Mouse (Mus musculus) hindbrain, embryonic 14.5 days (tissue): Measurements from ENCODE around the gene Gng12. TPM values are rescaled to one million over a fixed set of nuclear protein-coding genes. Genes with fewer than 3 reads are reported as not detected.
A peak's percentile ranks its signal among the peaks of the same experiment; 100 is the strongest.
"Not testable (repeated sequence)": the region's sequence is repeated elsewhere in the genome, so short reads cannot be mapped to it uniquely, and the experiment has no call there.

Experiments used
- ATAC-seq: fragments of 200-750 bp; cut with Nextera tagmentation; 2 replicates; pipeline ENCODE4 v1.8.0; 2017; ENCODE audit warnings: moderate number of reproducible peaks, mild to moderate bottlenecking, moderate TSS enrichment, moderate library complexity; ENCODE audit not compliant: low FRiP score
- DNase-seq: peaks from one replicate; pipeline ENCODE4 v3.0.0-alpha.2; 2015; ENCODE audit warnings: low spot score
- H3K27ac ChIP-seq: fragments of 300-500 bp; sonication (generic); 2 replicates; pipeline ENCODE4 v1.5.1; 2014; ENCODE audit warnings: mild to moderate bottlenecking, moderate library complexity
- H3K27me3 ChIP-seq: fragments of 300-500 bp; sonication (generic); 2 replicates; pipeline ENCODE4 v1.6.1; 2014; ENCODE audit warnings: mild to moderate bottlenecking, low read length, mixed read lengths; ENCODE audit not compliant: control insufficient read depth, insufficient read depth
- H3K36me3 ChIP-seq: fragments of 300-500 bp; sonication (generic); replicated peaks from 2 replicates; pipeline ENCODE4 v1.6.1; 2014; ENCODE audit not compliant: control insufficient read depth, insufficient read depth
- H3K4me1 ChIP-seq: fragments of 300-500 bp; sonication (generic); replicated peaks from 2 replicates; pipeline ENCODE4 v1.6.1; 2014; ENCODE audit warnings: antibody characterized with exemption, low read length, mixed read lengths; ENCODE audit not compliant: control insufficient read depth, insufficient read depth
- H3K4me2 ChIP-seq: fragments of 300-500 bp; sonication (generic); replicated peaks from 2 replicates; pipeline ENCODE4 v1.6.1; 2014; ENCODE audit warnings: mild to moderate bottlenecking, moderate library complexity
- H3K4me3 ChIP-seq: fragments of 300-500 bp; sonication (generic); replicated peaks from 2 replicates; pipeline ENCODE4 v1.5.1; 2014; ENCODE audit warnings: mild to moderate bottlenecking, low read length
- H3K9ac ChIP-seq: fragments of 300-500 bp; sonication (generic); 2 replicates; pipeline ENCODE4 v1.6.1; 2014
- H3K9me3 ChIP-seq: fragments of 300-500 bp; sonication (generic); 2 replicates; pipeline ENCODE4 v1.6.1; 2016; ENCODE audit warnings: low read length; ENCODE audit not compliant: control insufficient read depth
- WGBS: fragments of 180-500 bp; shearing (Covaris S2); extraction: QIAGEN DNeasy Blood & Tissue Kit; methylation state at CpG from one replicate; pipeline ENCODE4 v1.1.7; 2014; 5-methylcytosine and 5-hydroxymethylcytosine counted together
- polyA plus RNA-seq: library from polyadenylated mRNA; unstranded; fragments of >200 nt; fragmentation: Nextera tagmentation; extraction: Ambion mirVana; gene quantifications from 2 replicates; pipeline ENCODE4 v1.2.1, GENCODE M21; 2014

Gene Gng12
- 71.2 and 83.5 TPM in 2 replicates for polyA plus RNA-seq

GRCm38 (mm10) chr6:66896119-66896920 is at the start of gene Gng12:
Gene Gng12, plus strand, starts transcription at chr6:66896397.
- ATAC-seq: peak; percentile 92
- Histone ChIP-seq H3K4me1 (no peaks in the 10 kb centered on the region), H3K36me3 (no peaks in the 10 kb centered on the region), H3K9me3 (no peaks in the 10 kb centered on the region), H3K27ac (peak within 1 kb of the TSS; percentile 43), H3K4me2 (peak within 1 kb of the TSS; percentile 87), H3K27me3 (no peaks in the 10 kb centered on the region), H3K9ac (peak within 1 kb of the TSS; percentile 75), H3K4me3 (peak within 1 kb of the TSS; percentile 91)
- WGBS: 1% methylated on average over 85 of the region's 98 CpGs
- DNase-seq: peak; percentile 54

- ATAC-seq (no peak), DNase-seq (no peak)
- H3K4me3 ChIP-seq: no peak overlapping the region
- H3K27ac ChIP-seq: no peak overlapping the region
- no peaks in the 10 kb centered on the region for H3K4me1 ChIP-seq
- H3K9ac ChIP-seq: no peak overlapping the region
- no peaks in the 10 kb centered on the region for H3K9me3 ChIP-seq
- H3K4me2 ChIP-seq: no peak overlapping the region
- no peaks in the 10 kb centered on the region for H3K36me3 ChIP-seq
- H3K27me3 ChIP-seq: no peaks in the 10 kb centered on the region
- 52% methylated on average over 4 of the region's 4 CpGs for WGBS
Observed at GRCm38 (mm10) chr6:66848936-66849335, 47.3 kb upstream of the Gng12 start.

GRCm38 (mm10) chr6:66856236-66856635 is 40.0 kb upstream of the Gng12 start:
- no peak overlapping the region for H3K9ac ChIP-seq
- DNase-seq (no peak), ATAC-seq (no peak)
- H3K27me3 ChIP-seq: no peaks in the 10 kb centered on the region
- H3K27ac ChIP-seq: no peak overlapping the region
- no peaks in the 10 kb centered on the region for H3K9me3 ChIP-seq
- H3K4me2 ChIP-seq: no peak overlapping the region
- H3K36me3 ChIP-seq: no peaks in the 10 kb centered on the region
- no peaks in the 10 kb centered on the region for H3K4me1 ChIP-seq
- H3K4me3 ChIP-seq: no peak overlapping the region

GRCm38 (mm10) chr6:66858356-66858755 is 37.8 kb upstream of the Gng12 start:
- Histone ChIP-seq H3K27me3 (no peaks in the 10 kb centered on the region), H3K9me3 (no peaks in the 10 kb centered on the region), H3K36me3 (no peaks in the 10 kb centered on the region), H3K4me1 (no peaks in the 10 kb centered on the region), H3K4me3 (no peak overlapping the region), H3K4me2 (no peak overlapping the region), H3K9ac (no peak overlapping the region), H3K27ac (no peak overlapping the region)
- WGBS: 82% methylated on average over 1 of the region's 1 CpGs
- ATAC-seq: no peak
- no peak for DNase-seq

- H3K36me3 ChIP-seq: no peaks in the 10 kb centered on the region
- H3K4me2 ChIP-seq: no peak overlapping the region
- no peaks in the 10 kb centered on the region for H3K27me3 ChIP-seq
- no peaks in the 10 kb centered on the region for H3K4me1 ChIP-seq
- no peak for ATAC-seq
- no peak overlapping the region for H3K9ac ChIP-seq
- no peak overlapping the region for H3K27ac ChIP-seq
- no peaks in the 10 kb centered on the region for H3K9me3 ChIP-seq
- H3K4me3 ChIP-seq: no peak overlapping the region
- no peak for DNase-seq
Observed at GRCm38 (mm10) chr6:66859391-66859790, 36.8 kb upstream of the Gng12 start.

GRCm38 (mm10) chr6:66864463-66864862 is 31.7 kb upstream of the Gng12 start:
- ATAC-seq (no peak), DNase-seq (no peak)
- WGBS: 81% methylated on average over 2 of the region's 2 CpGs
- H3K27me3 ChIP-seq: no peaks in the 10 kb centered on the region
- H3K4me3 ChIP-seq: no peak overlapping the region
- H3K27ac ChIP-seq: no peak overlapping the region
- no peaks in the 10 kb centered on the region for H3K36me3 ChIP-seq
- no peaks in the 10 kb centered on the region for H3K4me1 ChIP-seq
- no peak overlapping the region for H3K9ac ChIP-seq
- H3K4me2 ChIP-seq: no peak overlapping the region
- H3K9me3 ChIP-seq: no peaks in the 10 kb centered on the region

- ATAC-seq (no peak), DNase-seq (no peak)
- WGBS: 100% methylated on average over 1 of the region's 1 CpGs
Observed at GRCm38 (mm10) chr6:66866295-66866694, 29.9 kb upstream of the Gng12 start.

DNA sequence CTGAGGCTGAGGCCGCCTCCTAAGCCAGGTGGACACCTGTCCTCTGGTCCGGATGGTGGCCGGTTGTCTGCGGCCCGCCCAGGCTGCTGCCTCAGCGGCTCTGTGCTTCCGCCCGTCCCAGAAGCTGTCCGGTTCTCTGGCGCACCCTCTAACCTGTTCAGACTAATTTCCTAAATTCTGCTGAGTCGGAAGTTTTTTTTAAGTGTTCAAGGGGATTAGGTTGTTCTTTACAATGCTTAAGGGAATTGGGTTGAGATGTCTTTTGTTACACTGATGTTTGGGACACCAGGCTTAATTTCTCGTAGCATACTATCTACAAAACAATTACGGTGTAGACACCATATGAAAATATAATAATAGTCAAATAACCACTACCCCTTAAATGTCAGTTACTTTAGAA is 19.1 kb upstream of the Gng12 start:
- not testable (repeated sequence) for H3K4me3 ChIP-seq, H3K27me3 ChIP-seq, H3K36me3 ChIP-seq, H3K4me1 ChIP-seq, H3K4me2 ChIP-seq, H3K9me3 ChIP-seq, H3K9ac ChIP-seq, DNase-seq, H3K27ac ChIP-seq, ATAC-seq
- 95% methylated on average over 10 of the region's 13 CpGs for WGBS

More at GRCm38 (mm10) chr6:66866295-66866694, 29.9 kb upstream of the Gng12 start:
- Histone ChIP-seq H3K4me3 (no peak overlapping the region), H3K27ac (no peak overlapping the region), H3K9me3 (no peaks in the 10 kb centered on the region), H3K9ac (no peak overlapping the region), H3K27me3 (no peaks in the 10 kb centered on the region), H3K36me3 (no peaks in the 10 kb centered on the region), H3K4me2 (no peak overlapping the region), H3K4me1 (no peaks in the 10 kb centered on the region)

- H3K36me3 ChIP-seq: no peaks in the 10 kb centered on the region
- ATAC-seq (no peak), DNase-seq (no peak)
- H3K4me2 ChIP-seq: no peak overlapping the region
- no peak overlapping the region for H3K4me3 ChIP-seq
- no peak overlapping the region for H3K27ac ChIP-seq
- 0 out of 2 replicates have a peak, but pooled peaks cover 5% of the 10 kb centered on the region for H3K9me3 ChIP-seq
- no peaks in the 10 kb centered on the region for H3K4me1 ChIP-seq
- no peak overlapping the region for H3K9ac ChIP-seq
- no peaks in the 10 kb centered on the region for H3K27me3 ChIP-seq
- WGBS: 93% methylated on average over 3 of the region's 3 CpGs
Observed at GRCm38 (mm10) chr6:66890349-66891158, 5.6 kb upstream of the Gng12 start.
